Mouse (Mus musculus) embryonic facial prominence, embryonic 10.5 days (tissue): ENCODE measurements at regions not wholly inside any gene's neighbourhood (a gene's known extent, or its start where the extent isn't known, plus 50 kb on each side); places are given as distances from the start of the nearest gene placed in this dataset.

Experiments
- DNase-seq: peaks from one replicate; pipeline ENCODE4 v3.0.0-alpha.2; 2017; ENCODE audit warnings: low spot score
- H3K27ac ChIP-seq: fragments of 300-500 bp; sonication (generic); replicated peaks from 2 replicates; pipeline ENCODE4 v1.5.1; 2016; ENCODE audit warnings: mild to moderate bottlenecking
- H3K27me3 ChIP-seq: fragments of 300-500 bp; sonication (generic); replicated peaks from 2 replicates; pipeline ENCODE4 v1.6.1; 2016; ENCODE audit warnings: low read depth, mild to moderate bottlenecking; ENCODE audit not compliant: poor library complexity, severe bottlenecking
- H3K36me3 ChIP-seq: fragments of 300-500 bp; sonication (generic); replicated peaks from 2 replicates; pipeline ENCODE4 v1.6.1; 2016; ENCODE audit warnings: mild to moderate bottlenecking, moderate library complexity
- H3K4me1 ChIP-seq: fragments of 300-500 bp; sonication (generic); 2 replicates; pipeline ENCODE4 v1.6.1; 2016
- H3K4me3 ChIP-seq: fragments of 300-500 bp; sonication (generic); 2 replicates; pipeline ENCODE4 v1.5.1; 2016; ENCODE audit warnings: mild to moderate bottlenecking, moderate library complexity
- H3K9me3 ChIP-seq: fragments of 300-500 bp; sonication (generic); 2 replicates; pipeline ENCODE4 v1.6.1; 2016; ENCODE audit warnings: mild to moderate bottlenecking
- WGBS: fragments of 180-500 bp; shearing (Covaris S2); methylation state at CpG from one replicate; pipeline ENCODE4 v1.1.7; 2016; 5-methylcytosine and 5-hydroxymethylcytosine counted together

- Histone ChIP-seq H3K9me3 (no peaks in the 10 kb centered on the region), H3K27me3 (no peaks in the 10 kb centered on the region), H3K27ac (no peak overlapping the region), H3K4me3 (no peak overlapping the region), H3K36me3 (no peaks in the 10 kb centered on the region), H3K4me1 (peaks cover 2% of the 10 kb centered on the region; the same call in 1 of the 2 replicates)
- no peak for DNase-seq
- WGBS, result 56% methylated on average over 8 of the region's 8 CpGs
Observed at GRCm38 (mm10) chr16:64391440-64392197, 210.6 kb downstream of the Csnka2ip start.

- H3K9me3 ChIP-seq, result no peaks in the 10 kb centered on the region
- no peak overlapping the region for H3K4me3 ChIP-seq
- no peak for DNase-seq
- no peaks in the 10 kb centered on the region for H3K36me3 ChIP-seq
- H3K27me3 ChIP-seq, result no peaks in the 10 kb centered on the region
- H3K27ac ChIP-seq, result no peak overlapping the region
- 81% methylated on average over 13 of the region's 13 CpGs for WGBS
- peaks cover 5% of the 10 kb centered on the region for H3K4me1 ChIP-seq
Observed at GRCm38 (mm10) chr16:64368608-64369399, 233.4 kb downstream of the Csnka2ip start.

GRCm38 (mm10) chr16:64347940-64348339, 254.3 kb downstream of the Csnka2ip start:
- Histone ChIP-seq H3K36me3 (no peaks in the 10 kb centered on the region), H3K4me1 (no peaks in the 10 kb centered on the region), H3K27me3 (no peaks in the 10 kb centered on the region), H3K4me3 (no peak overlapping the region), H3K9me3 (no peaks in the 10 kb centered on the region), H3K27ac (no peak overlapping the region)
- no peak for DNase-seq
- WGBS, result 75% methylated on average over 10 of the region's 10 CpGs

- 79% methylated on average over 1 of the region's 1 CpGs for WGBS
- Histone ChIP-seq H3K9me3 (no peaks in the 10 kb centered on the region), H3K27ac (no peak overlapping the region), H3K4me1 (peaks cover 5% of the 10 kb centered on the region; the same call in 1 of the 2 replicates), H3K4me3 (no peak overlapping the region), H3K27me3 (no peaks in the 10 kb centered on the region), H3K36me3 (no peaks in the 10 kb centered on the region)
- no peak for DNase-seq
Observed at GRCm38 (mm10) chr16:64332887-64333455, 269.2 kb downstream of the Csnka2ip start.

DNA sequence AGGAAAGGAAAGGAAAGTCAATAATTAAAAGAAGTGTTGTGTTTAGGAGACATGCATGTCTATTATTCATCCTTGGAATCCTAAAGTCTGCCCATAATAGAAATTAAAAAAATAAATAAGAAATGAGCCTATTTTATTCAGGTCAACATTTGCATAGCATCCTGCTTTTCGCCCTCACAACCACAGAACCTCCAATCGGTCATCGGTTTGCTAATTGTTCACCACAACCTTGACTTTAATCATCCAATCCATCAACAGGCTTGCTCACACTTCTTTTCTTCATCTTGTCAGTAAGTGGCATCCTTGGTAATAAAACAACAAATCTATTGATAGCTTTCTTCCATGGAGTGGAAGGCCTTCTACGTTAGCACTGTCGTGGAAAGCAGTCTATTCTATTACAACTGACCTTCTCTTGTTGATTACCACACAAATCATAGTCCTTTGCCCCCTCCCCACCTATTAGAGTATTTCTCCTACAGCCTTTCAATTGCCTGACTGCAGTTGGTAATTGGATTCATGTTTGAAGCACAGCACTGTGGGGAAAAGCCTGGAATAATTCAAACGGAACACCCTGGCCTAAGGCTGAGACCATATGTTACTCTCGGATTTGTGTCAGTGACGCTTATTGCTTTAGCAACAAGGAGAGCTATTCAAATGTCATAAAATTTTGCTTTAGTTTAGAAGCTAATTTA, 269.9 kb downstream of the Csnka2ip start:
- H3K9me3 ChIP-seq, result no peaks in the 10 kb centered on the region
- no peak for DNase-seq
- 72% methylated on average over 8 of the region's 8 CpGs for WGBS
- peaks cover 5% of the 10 kb centered on the region; the same call in 1 of the 2 replicates for H3K4me1 ChIP-seq
- H3K4me3 ChIP-seq, result no peak overlapping the region
- H3K36me3 ChIP-seq, result no peaks in the 10 kb centered on the region
- no peaks in the 10 kb centered on the region for H3K27me3 ChIP-seq
- H3K27ac ChIP-seq, result no peak overlapping the region

GRCm38 (mm10) chr16:64329264-64330060, 272.7 kb downstream of the Csnka2ip start:
- H3K27me3 ChIP-seq, result no peaks in the 10 kb centered on the region
- DNase-seq, result no peak
- H3K27ac ChIP-seq, result no peak overlapping the region
- 75% methylated on average over 11 of the region's 11 CpGs for WGBS
- H3K36me3 ChIP-seq, result no peaks in the 10 kb centered on the region
- H3K9me3 ChIP-seq, result no peaks in the 10 kb centered on the region
- no peak overlapping the region for H3K4me3 ChIP-seq
- H3K4me1 ChIP-seq, result peaks cover 2% of the 10 kb centered on the region; the same call in 1 of the 2 replicates

GRCm38 (mm10) chr16:64318796-64319493, 283.3 kb downstream of the Csnka2ip start:
- WGBS, result 86% methylated on average over 4 of the region's 4 CpGs
- H3K4me1 ChIP-seq, result no peaks in the 10 kb centered on the region
- no peak overlapping the region for H3K4me3 ChIP-seq
- H3K27me3 ChIP-seq, result no peaks in the 10 kb centered on the region
- no peak overlapping the region for H3K27ac ChIP-seq
- no peak for DNase-seq
- H3K36me3 ChIP-seq, result no peaks in the 10 kb centered on the region
- H3K9me3 ChIP-seq, result no peaks in the 10 kb centered on the region

DNA sequence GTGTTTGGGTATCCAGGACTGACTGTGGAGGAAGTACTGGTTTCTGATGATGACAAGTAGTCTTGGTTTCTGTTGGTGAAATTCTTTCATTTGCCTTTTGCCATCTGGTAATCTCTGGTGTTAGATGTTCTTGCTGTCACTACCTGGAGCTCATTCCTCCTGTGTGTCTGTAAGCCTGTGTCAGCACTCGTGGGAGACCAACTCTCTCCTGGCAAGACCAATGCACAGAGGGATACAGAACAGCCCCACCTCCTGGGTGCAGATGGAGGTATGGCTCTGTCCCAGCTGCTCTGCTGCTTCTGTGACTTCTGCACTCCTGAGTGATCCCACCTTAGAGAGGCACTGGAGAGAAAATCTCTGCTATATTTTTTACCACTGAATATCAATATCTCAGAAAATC, 285.4 kb downstream of the Csnka2ip start:
- 79% methylated on average over 1 of the region's 1 CpGs for WGBS

DNA sequence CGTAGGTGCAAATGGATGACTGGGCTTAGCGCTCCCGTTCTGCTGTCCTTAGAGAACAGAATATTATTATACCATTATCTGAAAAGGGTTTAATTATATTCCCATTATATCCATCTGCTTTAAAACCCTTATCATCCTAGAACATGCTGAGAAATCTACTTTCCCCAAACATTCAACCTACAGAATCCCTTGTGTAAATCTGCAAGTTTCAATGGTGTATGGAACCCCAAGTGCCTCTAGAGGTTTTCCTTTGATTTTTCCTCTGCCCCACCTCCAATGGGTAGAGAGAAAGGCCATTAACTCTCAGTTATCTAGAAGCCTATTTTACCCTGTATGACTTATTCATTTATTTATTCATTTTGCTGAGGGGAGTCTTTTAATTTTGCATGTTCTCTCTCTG, 308.7 kb downstream of the Csnka2ip start:
- Histone ChIP-seq H3K36me3 (no peaks in the 10 kb centered on the region), H3K27ac (no peak overlapping the region), H3K4me3 (no peak overlapping the region), H3K4me1 (no peaks in the 10 kb centered on the region), H3K9me3 (no peaks in the 10 kb centered on the region), H3K27me3 (no peaks in the 10 kb centered on the region)
- DNase-seq, result no peak
- WGBS, result 93% methylated on average over 3 of the region's 3 CpGs

More for the DNA sequence above, 285.4 kb downstream of the Csnka2ip start:
- Histone ChIP-seq H3K9me3 (no peaks in the 10 kb centered on the region), H3K27ac (no peak overlapping the region), H3K4me1 (no peaks in the 10 kb centered on the region), H3K4me3 (no peak overlapping the region), H3K36me3 (no peaks in the 10 kb centered on the region), H3K27me3 (no peaks in the 10 kb centered on the region)
- DNase-seq, result no peak

DNA sequence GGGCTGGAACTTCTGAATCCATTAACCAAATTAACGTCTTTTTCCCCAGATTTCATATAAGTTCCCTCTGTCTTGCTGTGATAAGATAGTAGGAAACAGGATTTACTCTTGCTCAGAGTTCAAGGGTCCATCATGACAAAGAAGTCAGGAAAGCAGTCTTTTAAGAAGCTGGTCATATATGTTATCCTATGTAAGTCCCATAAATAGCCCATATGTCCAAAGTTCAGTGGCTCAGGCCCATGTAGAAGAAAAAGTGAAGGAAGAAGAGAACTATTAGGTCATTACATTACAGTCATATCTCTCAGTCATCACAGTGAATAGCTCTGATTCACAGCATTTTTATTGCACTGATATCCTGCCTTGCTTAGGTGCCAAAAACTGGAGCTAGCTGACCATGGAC, 316.9 kb downstream of the Csnka2ip start:
- no peaks in the 10 kb centered on the region for H3K36me3 ChIP-seq
- no peaks in the 10 kb centered on the region for H3K4me1 ChIP-seq
- DNase-seq, result no peak
- H3K27me3 ChIP-seq, result no peaks in the 10 kb centered on the region
- no peaks in the 10 kb centered on the region for H3K9me3 ChIP-seq
- no peak overlapping the region for H3K27ac ChIP-seq
- no peak overlapping the region for H3K4me3 ChIP-seq
- WGBS, result 73% methylated on average over 1 of the region's 1 CpGs

DNA sequence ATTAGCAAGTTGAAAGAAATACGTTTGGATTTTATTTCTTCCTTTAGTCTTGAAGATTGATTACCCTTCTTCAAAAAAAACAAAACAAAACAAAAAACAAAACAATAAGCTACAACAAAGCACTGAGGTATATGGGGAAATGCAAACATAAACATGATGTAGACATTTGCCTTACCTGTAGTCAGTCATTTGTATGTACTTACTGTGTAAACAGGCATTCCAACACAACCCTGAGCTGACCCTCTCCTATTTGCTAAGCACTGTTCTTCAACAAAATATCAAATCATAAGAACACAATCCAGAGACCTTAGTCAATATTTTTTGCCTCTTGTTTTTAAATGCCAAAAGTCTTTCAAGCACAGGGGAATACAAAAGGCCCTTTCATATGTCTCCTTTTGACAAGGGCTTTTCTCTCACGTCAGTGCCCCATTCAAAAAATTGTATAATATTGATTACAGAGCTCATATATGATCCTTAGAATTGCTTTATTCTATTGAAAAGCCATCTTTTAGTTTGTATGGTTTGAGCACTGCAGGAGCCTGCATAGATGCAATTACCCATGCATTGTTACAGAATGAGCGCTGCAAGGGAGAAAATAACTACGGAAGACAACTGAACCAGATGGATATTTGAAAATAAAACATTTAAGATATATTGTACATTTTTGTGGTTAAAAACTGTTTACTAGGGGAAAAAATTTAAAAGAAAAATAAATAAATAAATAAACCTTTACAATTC, 326.2 kb downstream of the Csnka2ip start:
- Histone ChIP-seq H3K4me3 (no peak overlapping the region), H3K27ac (no peak overlapping the region), H3K4me1 (no peaks in the 10 kb centered on the region), H3K27me3 (no peaks in the 10 kb centered on the region), H3K9me3 (no peaks in the 10 kb centered on the region), H3K36me3 (no peaks in the 10 kb centered on the region)
- no peak for DNase-seq
- 71% methylated on average over 4 of the region's 4 CpGs for WGBS
